In the genomic region with DNA sequence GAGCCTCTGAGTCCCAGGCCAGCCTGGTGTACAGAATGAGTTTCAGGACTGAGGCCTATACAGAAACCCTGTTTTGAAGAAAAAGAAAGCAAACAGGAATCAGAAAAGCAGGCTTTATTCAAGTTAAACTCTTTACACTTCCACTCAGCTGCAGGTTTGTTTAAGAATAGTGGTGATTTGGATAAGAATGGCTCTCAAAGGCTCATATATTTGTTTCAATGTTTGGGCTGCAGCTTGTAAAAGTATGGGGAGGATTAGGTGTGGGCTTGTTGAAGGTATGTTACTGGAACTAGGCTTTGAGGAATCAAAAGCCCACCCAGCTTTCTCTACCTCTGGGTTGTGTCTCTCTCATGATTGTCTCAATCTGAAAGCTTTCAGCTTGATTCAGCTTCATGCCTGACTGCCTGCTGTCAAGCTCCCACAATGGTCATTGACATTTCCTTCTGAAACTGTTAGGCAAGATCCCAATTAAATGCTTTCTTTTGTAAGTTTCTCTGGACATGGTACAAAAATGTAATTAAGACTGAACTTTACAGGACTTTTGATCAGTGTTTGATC, we compare ENCODE assay signal across 17 mouse cellular contexts.
"Had no signal": no experiment of that assay in that cellular context is flagged by ENCODE, and none has a peak within 500 bp of the region (broad histone marks: within the 10 kb centered on the region; RNA-seq: fewer than 3 reads in every experiment).

No protein-coding gene starts in this region.

- ATAC-seq: lung, postnatal 0 days had no signal

- H3K9me3 ChIP-seq: limb, embryonic 10.5 days; liver, embryonic 15.5 days; midbrain, embryonic 10.5 days; neural tube, embryonic 13.5 days had no signal

- H3K27me3 ChIP-seq: liver, embryonic 15.5 days; neural tube, embryonic 13.5 days had no signal

- H3K27ac ChIP-seq: layer of hippocampus, adult 2 months; limb, embryonic 10.5 days; liver, embryonic 15.5 days; midbrain, embryonic 10.5 days; neural tube, embryonic 13.5 days had no signal

- H3K4me3 ChIP-seq: layer of hippocampus, adult 2 months; limb, embryonic 10.5 days; liver, embryonic 15.5 days; midbrain, embryonic 10.5 days; neural tube, embryonic 13.5 days had no signal

- DNase-seq: kidney, postnatal 10 days; kidney, postnatal 4 days; lung, adult 2 months; lung, postnatal 36 days; midbrain, embryonic 14.5 days; retina, postnatal 1 day; right cerebral cortex, postnatal 4 days; spleen, adult 18-20 months; thymus, adult 18-20 months; thymus, postnatal 14 days had no signal

- H3K9ac ChIP-seq: liver, embryonic 15.5 days; neural tube, embryonic 13.5 days had no signal

- H3K4me1 ChIP-seq: limb, embryonic 10.5 days; neural tube, embryonic 13.5 days had no signal

- H3K4me2 ChIP-seq: liver, embryonic 11.5 days; liver, embryonic 15.5 days; neural tube, embryonic 13.5 days had no signal
